ENCODE assay signal across 23 mouse cellular contexts in the genomic region with DNA sequence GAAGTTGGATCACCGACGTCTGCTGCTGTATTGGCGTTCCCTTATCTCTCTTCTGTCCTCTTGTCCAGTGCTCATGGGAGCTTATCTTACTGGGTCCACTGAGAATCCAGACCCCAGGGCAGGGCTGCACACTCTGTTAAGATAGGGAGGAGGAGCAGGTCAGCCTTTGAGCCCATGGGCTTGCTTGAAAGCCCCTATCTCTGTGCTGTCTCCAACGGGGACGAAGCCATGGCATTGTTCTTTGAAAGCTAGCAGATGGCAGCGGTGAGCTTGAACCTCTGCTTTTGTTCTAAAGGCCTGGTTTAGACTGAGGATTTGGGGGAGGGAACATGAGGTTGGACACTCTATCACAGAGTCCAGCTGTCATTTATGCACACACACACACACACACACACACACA.
DNase-seq lines count a peak whose midpoint lies in the region; ATAC-seq and TF ChIP-seq lines count a peak whose summit lies in the region.
"Had no signal": no experiment of that assay in that cellular context is flagged by ENCODE, and none has a peak within 500 bp of the region (broad histone marks: within the 10 kb centered on the region; RNA-seq: fewer than 3 reads in every experiment).

No protein-coding gene starts in this region.

- H3K27ac ChIP-seq in embryonic facial prominence, embryonic 11.5 days (replicated peaks; ENCODE audit: low read depth, low read length): no peak overlapping the region
- H3K27ac ChIP-seq in embryonic facial prominence, embryonic 10.5 days (replicated peaks): no peak overlapping the region
- peak overlapping the region; percentile 33; the same call in 1 of the 2 replicates for H3K27ac ChIP-seq in hindbrain, embryonic 11.5 days (ENCODE audit: low read depth, low read length)
- no peak overlapping the region for H3K27ac ChIP-seq in hindbrain, postnatal 0 days
- H3K27ac ChIP-seq: embryonic facial prominence, embryonic 13.5 days; gastrocnemius, adult 2 months; hindbrain, embryonic 15.5 days; kidney, embryonic 15.5 days; limb, embryonic 10.5 days had no signal

- H3K36me3 ChIP-seq in embryonic facial prominence, embryonic 11.5 days (replicated peaks; ENCODE audit: control insufficient read depth, insufficient read depth, low read depth, low read length): no peaks in the 10 kb centered on the region
- H3K36me3 ChIP-seq in embryonic facial prominence, embryonic 10.5 days (replicated peaks): no peaks in the 10 kb centered on the region
- H3K36me3 ChIP-seq in hindbrain, embryonic 11.5 days (ENCODE audit: control insufficient read depth, insufficient read depth, low read length): no peaks in the 10 kb centered on the region
- no peaks in the 10 kb centered on the region for H3K36me3 ChIP-seq in hindbrain, postnatal 0 days (ENCODE audit: insufficient read depth, low read length)
- H3K36me3 ChIP-seq: embryonic facial prominence, embryonic 13.5 days; hindbrain, embryonic 15.5 days; kidney, embryonic 15.5 days; limb, embryonic 10.5 days had no signal

- no peak overlapping the region for H3K9ac ChIP-seq in embryonic facial prominence, embryonic 11.5 days (replicated peaks; ENCODE audit: low read length)
- no peak overlapping the region for H3K9ac ChIP-seq in hindbrain, embryonic 11.5 days (ENCODE audit: low read depth, low read length)
- H3K9ac ChIP-seq in hindbrain, postnatal 0 days (replicated peaks; ENCODE audit: low read length): no peak overlapping the region
- H3K9ac ChIP-seq: embryonic facial prominence, embryonic 13.5 days; hindbrain, embryonic 15.5 days; kidney, embryonic 15.5 days; liver, postnatal 0 days had no signal

- H3K4me2 ChIP-seq in embryonic facial prominence, embryonic 11.5 days (ENCODE audit: low read depth, low read length): no peak overlapping the region
- no peak overlapping the region for H3K4me2 ChIP-seq in hindbrain, embryonic 11.5 days (replicated peaks; ENCODE audit: low read depth, low read length)
- no peak overlapping the region for H3K4me2 ChIP-seq in hindbrain, postnatal 0 days (ENCODE audit: low read depth, low read length)
- H3K4me2 ChIP-seq: embryonic facial prominence, embryonic 13.5 days; hindbrain, embryonic 15.5 days; kidney, embryonic 15.5 days had no signal

- no peaks in the 10 kb centered on the region for H3K4me1 ChIP-seq in embryonic facial prominence, embryonic 11.5 days (ENCODE audit: control insufficient read depth, insufficient read depth, low read length)
- peaks cover 3% of the 10 kb centered on the region; the same call in 1 of the 2 replicates for H3K4me1 ChIP-seq in embryonic facial prominence, embryonic 10.5 days
- no peaks in the 10 kb centered on the region; the same call in 1 of the 2 replicates for H3K4me1 ChIP-seq in hindbrain, embryonic 11.5 days (replicated peaks; ENCODE audit: control insufficient read depth, insufficient read depth, low read length)
- no peaks in the 10 kb centered on the region for H3K4me1 ChIP-seq in hindbrain, postnatal 0 days (ENCODE audit: insufficient read depth, low read length)
- H3K4me1 ChIP-seq: embryonic facial prominence, embryonic 13.5 days; kidney, embryonic 15.5 days; limb, embryonic 10.5 days; megakaryocyte, embryonic 14.5 days had no signal

- DNase-seq in embryonic facial prominence, embryonic 11.5 days (ENCODE audit: low spot score): peak; percentile 3
- DNase-seq in embryonic facial prominence, embryonic 10.5 days (ENCODE audit: low spot score): no peak
- DNase-seq in hindbrain, embryonic 11.5 days (ENCODE audit: low spot score): peak; percentile 38
- no peak for DNase-seq in hindbrain, postnatal 0 days (ENCODE audit: low spot score)
- DNase-seq in embryo, embryonic 9.5 days (ENCODE audit: extremely low spot score): peak; percentile 14
- peak; percentile 55 for DNase-seq in retina, embryonic 14.5 days (ENCODE audit: low spot score)
- DNase-seq in cerebellum, postnatal 14 days: no peak
- DNase-seq in gastrocnemius, postnatal 4 days (ENCODE audit: low spot score in 2 of 2): no peak
- DNase-seq: adrenal gland, postnatal 14 days; cerebellum, adult 11 months; cerebellum, postnatal 25 days; gastrocnemius, adult 2 months; heart, adult 18-20 months; kidney, postnatal 4 days; liver, postnatal 0 days; lung, postnatal 10 days had no signal

- no peaks in the 10 kb centered on the region for H3K27me3 ChIP-seq in embryonic facial prominence, embryonic 11.5 days (ENCODE audit: control insufficient read depth, insufficient read depth, low read length)
- no peaks in the 10 kb centered on the region for H3K27me3 ChIP-seq in embryonic facial prominence, embryonic 10.5 days (replicated peaks; ENCODE audit: low read depth, poor library complexity, severe bottlenecking)
- H3K27me3 ChIP-seq in hindbrain, embryonic 11.5 days (ENCODE audit: control insufficient read depth, insufficient read depth, low read length): no peaks in the 10 kb centered on the region
- no peaks in the 10 kb centered on the region for H3K27me3 ChIP-seq in hindbrain, postnatal 0 days (ENCODE audit: insufficient read depth, low read length)
- H3K27me3 ChIP-seq: embryonic facial prominence, embryonic 13.5 days; hindbrain, embryonic 15.5 days; kidney, embryonic 15.5 days had no signal

- 69% methylated on average over 6 of the region's 6 CpGs for WGBS in embryonic facial prominence, embryonic 11.5 days
- WGBS in embryonic facial prominence, embryonic 10.5 days: 70% methylated on average over 6 of the region's 6 CpGs
- 51% methylated on average over 6 of the region's 6 CpGs for WGBS in hindbrain, embryonic 11.5 days
- 40% methylated on average over 6 of the region's 6 CpGs for WGBS in hindbrain, postnatal 0 days

- no peak overlapping the region for H3K4me3 ChIP-seq in embryonic facial prominence, embryonic 11.5 days (ENCODE audit: low read depth, low read length)
- no peak overlapping the region for H3K4me3 ChIP-seq in embryonic facial prominence, embryonic 10.5 days
- H3K4me3 ChIP-seq in hindbrain, embryonic 11.5 days (ENCODE audit: low read depth, low read length): no peak overlapping the region
- H3K4me3 ChIP-seq in hindbrain, postnatal 0 days (ENCODE audit: low read length): no peak overlapping the region
- H3K4me3 ChIP-seq: embryonic facial prominence, embryonic 13.5 days; gastrocnemius, adult 2 months; hindbrain, embryonic 15.5 days; kidney, embryonic 15.5 days; limb, embryonic 10.5 days; megakaryocyte, embryonic 14.5 days had no signal

- no peaks in the 10 kb centered on the region for H3K9me3 ChIP-seq in embryonic facial prominence, embryonic 11.5 days (replicated peaks; ENCODE audit: control insufficient read depth, low read length)
- H3K9me3 ChIP-seq in embryonic facial prominence, embryonic 10.5 days: no peaks in the 10 kb centered on the region
- H3K9me3 ChIP-seq in hindbrain, embryonic 11.5 days (ENCODE audit: control insufficient read depth, low read length): no peaks in the 10 kb centered on the region
- H3K9me3 ChIP-seq in hindbrain, postnatal 0 days (ENCODE audit: low read length): no peaks in the 10 kb centered on the region
- H3K9me3 ChIP-seq: embryonic facial prominence, embryonic 13.5 days; hindbrain, embryonic 15.5 days; kidney, embryonic 15.5 days; limb, embryonic 10.5 days had no signal

- ATAC-seq in embryonic facial prominence, embryonic 11.5 days (replicated peaks; ENCODE audit: insufficient number of reproducible peaks, low FRiP score, low TSS enrichment, low read depth): no peak
- peak; percentile 72 for ATAC-seq in hindbrain, embryonic 11.5 days (ENCODE audit: low FRiP score)
- no peak for ATAC-seq in hindbrain, postnatal 0 days
- ATAC-seq: intestine, postnatal 0 days; liver, postnatal 0 days; Patski had no signal

- TF ChIP-seq CTCF in hindbrain, postnatal 0 days (IDR thresholded peaks at IDR 0.05; ENCODE audit: low read depth): no peak

Comparison
In these comparisons a context has a peak if more than half of its experiments do, and no peak if none do; other contexts are left out.
1. DNase-seq: peak in embryonic facial prominence, embryonic 11.5 days (single experiment), hindbrain, embryonic 11.5 days (single experiment), embryo, embryonic 9.5 days (single experiment) and retina, embryonic 14.5 days (single experiment); none in embryonic facial prominence, embryonic 10.5 days (single experiment), hindbrain, postnatal 0 days (single experiment), cerebellum, postnatal 14 days (0 of 2) and gastrocnemius, postnatal 4 days (0 of 2).